Mouse (Mus musculus) MEL (cell line): ENCODE data around the gene Rbm5.

Source experiments
- CHD1 ChIP-seq: IDR thresholded peaks from 2 replicates; pipeline ENCODE4 v1.6.1; 2012; ENCODE audit warnings: low read depth, mild to moderate bottlenecking, inconsistent platforms, low read length, improper control_type of control experiment
- CHD2 ChIP-seq: IDR thresholded peaks from 2 replicates; pipeline ENCODE4 v1.6.1; 2011; ENCODE audit warnings: low read length, improper control_type of control experiment
- CTCF ChIP-seq, 3 experiments: IDR thresholded peaks in 2 of 3; conservative IDR thresholded peaks in 1 of 3; 2 replicates each; pipeline ENCODE4 v1.5.1; 2011 to 2012; ENCODE audit warnings: low read length in 3 of 3, low read depth in 2 of 3, mild to moderate bottlenecking in 2 of 3, improper control_type of control experiment in 1 of 3, inconsistent platforms in 1 of 3, mixed read lengths in 1 of 3, moderate library complexity in 1 of 3; ENCODE audit not compliant: control insufficient read depth in 1 of 3, insufficient read depth in 1 of 3, poor library complexity in 1 of 3, severe bottlenecking in 1 of 3
- EP300 ChIP-seq, 2 experiments: IDR thresholded peaks; 2 replicates each; pipeline ENCODE4 v1.6.1; 2011; ENCODE audit warnings: improper control_type of control experiment in 2 of 2, low read length in 2 of 2, low read depth in 1 of 2, mild to moderate bottlenecking in 1 of 2
- GATA1 ChIP-seq: IDR thresholded peaks from 2 replicates; pipeline ENCODE4 v1.6.1; 2011; ENCODE audit warnings: low read depth, low read length, improper control_type of control experiment
- MXI1 ChIP-seq: IDR thresholded peaks from 2 replicates; pipeline ENCODE4 v1.6.1; 2011; ENCODE audit warnings: mild to moderate bottlenecking, low read depth, low read length, improper control_type of control experiment
- POLR2A ChIP-seq, 2 experiments: IDR thresholded peaks; 2 replicates each; pipeline ENCODE4 v1.6.1; 2011 to 2012; ENCODE audit warnings: low read length in 2 of 2, mild to moderate bottlenecking in 2 of 2, control low read depth in 1 of 2, improper control_type of control experiment in 1 of 2, low read depth in 1 of 2, moderate library complexity in 1 of 2; ENCODE audit not compliant: control insufficient read depth in 1 of 2, insufficient read depth in 1 of 2, poor library complexity in 1 of 2
- POLR2AphosphoS5 ChIP-seq: IDR thresholded peaks from 2 replicates; pipeline ENCODE4 v1.6.1; 2012; ENCODE audit warnings: low read depth, borderline replicate concordance, mild to moderate bottlenecking, inconsistent platforms, low read length, moderate library complexity, mixed read lengths
- RCOR1 ChIP-seq: IDR thresholded peaks from 2 replicates; pipeline ENCODE4 v1.6.1; 2012; ENCODE audit warnings: low read depth, mild to moderate bottlenecking, inconsistent platforms, low read length, improper control_type of control experiment
- TBP ChIP-seq: IDR thresholded peaks from 2 replicates; pipeline ENCODE4 v1.8.0; 2011; ENCODE audit warnings: low read depth, low read length, improper control_type of control experiment
- USF1 ChIP-seq: IDR thresholded peaks from 2 replicates; pipeline ENCODE4 v1.6.1; 2014; ENCODE audit warnings: low read depth, mild to moderate bottlenecking, inconsistent platforms, low read length, improper control_type of control experiment, moderate library complexity
- ZMIZ1 ChIP-seq: IDR thresholded peaks from 2 replicates; pipeline ENCODE4 v1.6.1; 2012; ENCODE audit warnings: low read depth, mild to moderate bottlenecking, inconsistent platforms, low read length, improper control_type of control experiment, moderate library complexity

- TF ChIP-seq CHD1 (no peak), CTCF (IDR thresholded peaks at IDR 0.05 in 2 of 3, conservative IDR thresholded peaks at IDR 0.05 in 1 of 3; ENCODE audit: control insufficient read depth in 1 of 3, insufficient read depth in 1 of 3, low read depth in 2 of 3, low read length in 3 of 3, poor library complexity in 1 of 3, severe bottlenecking in 1 of 3) (no peak), USF1 (no peak), CHD2 (no peak), POLR2AphosphoS5 (no peak), MXI1 (no peak), ZMIZ1 (no peak), POLR2A (IDR thresholded peaks at IDR 0.05; ENCODE audit: control insufficient read depth in 1 of 2, insufficient read depth in 1 of 2, low read depth in 1 of 2, low read length in 2 of 2, poor library complexity in 1 of 2) (no peak), GATA1 (no peak), RCOR1 (no peak), TBP (no peak), EP300 (IDR thresholded peaks at IDR 0.05; ENCODE audit: low read depth in 1 of 2, low read length in 2 of 2) (no peak)
Measured at GRCm38 (mm10) chr9:107697811-107698521, 72.8 kb downstream of the Rbm5 start.
